Mouse (Mus musculus): ENCODE results near the gene Nr5a2.

- TF ChIP-seq CTCF (IDR thresholded peaks at IDR 0.05; ENCODE audit: borderline replicate concordance, extremely low read depth, insufficient read depth, insufficient read length) (no peak), POLR2A (IDR thresholded peaks at IDR 0.05; ENCODE audit: borderline replicate concordance, extremely low read depth, insufficient read depth, insufficient read length, poor library complexity, severe bottlenecking) (no peak)
Measured at GRCm38 (mm10) chr1:136848791-136849190, 111.5 kb downstream of the Nr5a2 start.

All from brain, embryonic 14.5 days (tissue).